Mouse (Mus musculus) induced T-regulatory cell, adult 2 months (primary cell): ENCODE measurements around the gene Uckl1.

Experiments
- DNase-seq: peaks from one replicate; pipeline ENCODE4 v3.0.0-alpha.2; 2012; ENCODE audit warnings: low read depth

The Uckl1 gene

GRCm38 (mm10) chr2:181584411-181584942, at the start of gene Uckl1:
TSS of gene Uckl1 (minus strand) at chr2:181584892.
- DNase-seq, result no peak

DNA sequence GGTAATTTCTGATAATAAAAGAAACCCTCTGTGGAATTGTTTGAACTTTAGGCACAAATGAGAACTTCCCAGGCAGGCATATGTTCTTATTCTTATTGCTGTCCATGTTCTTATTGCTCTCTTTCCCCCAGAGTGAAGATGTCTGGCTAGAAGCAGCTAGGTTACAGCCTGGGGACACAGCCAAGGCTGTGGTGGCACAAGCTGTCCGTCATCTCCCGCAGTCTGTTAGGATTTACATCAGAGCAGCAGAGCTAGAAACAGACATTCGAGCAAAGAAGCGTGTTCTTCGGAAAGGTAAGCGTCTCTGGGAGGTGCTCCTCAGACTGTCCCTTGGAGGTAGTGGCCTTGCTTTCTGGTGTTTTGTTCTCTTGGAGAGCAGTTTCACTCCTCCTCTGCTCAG, 47.9 kb upstream of the Uckl1 start:
- DNase-seq, result no peak

DNA sequence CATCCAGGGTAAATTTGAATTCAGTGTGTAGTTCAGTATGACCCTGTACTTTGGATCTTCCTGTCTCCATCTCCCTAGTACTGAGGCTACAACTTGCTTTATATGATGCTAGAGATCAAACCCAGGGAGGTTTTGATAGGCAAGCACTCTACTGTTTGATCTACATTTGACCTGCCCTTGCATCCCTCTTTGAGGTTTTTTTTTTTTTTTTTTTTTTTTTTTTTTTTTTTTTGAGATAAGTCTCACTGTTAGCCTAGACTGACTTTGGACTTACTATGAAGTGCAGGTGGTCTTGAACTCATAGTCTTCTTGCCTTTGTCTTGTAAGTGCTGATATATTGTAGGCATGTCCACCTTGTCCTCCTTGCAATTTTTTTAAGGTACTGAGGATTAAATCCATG, 43.8 kb upstream of the Uckl1 start:
- DNase-seq, result no peak

DNA sequence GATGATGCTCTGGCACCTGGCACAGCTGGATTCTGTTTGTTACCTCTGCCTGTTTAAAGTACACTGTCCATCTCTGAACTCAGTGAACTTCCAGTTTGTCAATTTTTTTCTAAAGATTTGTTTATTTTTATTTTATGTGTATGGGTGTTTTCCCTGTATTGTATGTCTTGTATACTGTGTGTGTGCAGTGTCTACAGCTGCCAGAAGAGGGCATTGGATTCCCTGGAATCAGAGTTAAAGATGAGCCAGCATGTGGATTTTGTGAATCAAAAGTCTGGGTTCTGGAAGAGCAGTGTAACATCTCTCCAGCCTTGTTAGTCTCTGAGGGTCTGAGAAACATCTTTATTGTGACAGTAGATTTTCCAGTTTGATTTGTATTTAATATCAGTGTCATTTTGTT, 38.7 kb upstream of the Uckl1 start:
- peak; percentile 36 for DNase-seq

DNA sequence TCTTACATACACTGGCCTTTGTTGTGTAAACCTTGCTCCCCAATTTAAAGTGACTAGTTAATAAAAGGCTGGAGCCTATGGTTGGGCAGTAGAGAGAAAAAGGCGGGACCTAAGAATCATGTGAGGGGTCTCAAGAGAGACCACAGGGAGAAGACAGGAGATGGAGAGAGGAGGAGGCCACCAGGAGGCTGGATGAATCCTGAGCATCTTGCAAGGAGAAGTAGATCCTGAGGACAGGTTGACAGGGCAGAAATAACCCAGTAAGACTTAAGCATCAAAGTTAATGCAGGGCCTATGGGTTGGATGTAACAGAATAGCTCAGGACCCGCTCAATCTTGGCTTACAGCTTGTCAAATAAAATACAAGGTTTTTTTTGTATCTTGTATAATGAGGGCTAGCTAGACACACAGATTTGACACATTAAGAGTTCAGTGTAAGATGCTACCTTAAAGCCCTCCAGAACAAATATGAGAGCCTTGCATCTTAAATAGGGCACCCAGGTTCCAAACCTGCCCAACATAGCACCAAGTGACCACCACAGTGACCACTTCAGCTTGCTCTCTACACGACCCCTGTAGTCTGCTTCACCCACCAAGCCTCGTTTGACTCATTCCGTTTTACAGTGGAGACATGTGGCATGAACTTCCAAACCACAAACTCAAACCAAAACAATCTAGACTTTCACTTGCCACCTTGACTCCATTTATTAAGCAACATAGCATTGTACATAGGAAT, 34.2 kb upstream of the Uckl1 start:
- no peak for DNase-seq

DNA sequence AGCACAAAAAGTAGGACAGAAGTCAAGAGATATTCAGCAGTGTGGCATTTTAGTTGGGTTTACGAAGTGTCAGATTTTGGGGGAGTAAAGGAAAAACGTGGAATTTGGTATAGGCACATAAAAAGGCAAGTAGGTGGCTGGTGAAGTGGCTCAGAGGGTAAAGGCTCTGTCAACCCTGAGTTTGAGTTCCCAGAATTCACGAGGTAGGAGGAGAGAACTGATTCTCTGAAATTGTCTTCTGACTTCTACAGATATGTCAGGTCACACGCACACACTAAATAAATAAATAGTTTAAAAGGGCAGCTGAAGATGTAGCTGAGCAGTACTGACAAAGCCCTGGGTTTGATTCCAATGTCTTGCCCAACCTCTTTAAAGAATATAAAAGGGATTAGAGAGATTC, 17.7 kb upstream of the Uckl1 start:
- DNase-seq, result no peak

GRCm38 (mm10) chr2:181601751-181602145, 17.1 kb upstream of the Uckl1 start:
- DNase-seq, result peak; percentile 50

DNA sequence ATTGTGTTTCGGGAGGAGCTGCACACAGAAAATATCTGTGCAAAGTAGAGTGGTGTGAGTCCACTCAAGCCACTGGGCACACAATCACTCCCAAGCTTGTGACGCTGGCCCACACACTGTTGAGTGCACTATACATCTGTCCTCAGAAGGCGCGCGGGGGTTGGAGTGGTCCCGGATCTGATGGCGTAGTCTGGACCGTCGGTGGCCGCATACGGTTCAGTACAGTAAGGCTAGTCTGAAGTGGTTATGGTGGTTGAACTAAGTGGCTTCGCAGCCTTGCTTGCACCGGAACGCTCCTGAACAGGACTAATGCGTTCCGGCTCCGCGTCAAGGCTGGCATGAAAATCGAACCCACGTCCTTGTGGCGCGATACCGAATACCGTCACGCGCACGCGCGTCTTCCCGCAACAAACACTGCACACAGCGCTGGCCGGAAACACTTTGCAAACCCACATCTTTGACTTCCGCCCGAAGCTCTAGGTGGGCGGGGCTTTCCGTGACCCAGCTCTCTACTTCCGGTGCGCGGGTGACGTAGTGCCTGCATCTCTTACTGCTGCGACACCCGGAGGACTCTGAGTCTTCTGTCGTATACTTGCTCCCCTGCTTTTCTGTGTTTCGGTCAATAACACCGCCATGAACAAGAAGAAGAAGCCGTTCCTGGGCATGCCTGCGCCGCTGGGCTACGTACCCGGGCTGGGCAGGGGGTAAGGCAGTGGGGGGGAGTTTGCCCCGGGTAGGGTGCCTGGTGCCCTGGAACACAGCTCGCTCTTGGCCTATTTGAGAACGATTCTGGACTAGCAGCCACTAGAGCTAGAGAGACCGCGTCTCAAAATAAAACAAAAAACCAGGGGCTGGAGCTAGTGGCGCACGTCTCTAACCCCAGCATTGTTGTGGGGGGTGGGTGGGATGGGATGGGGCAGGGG, 16.4 kb upstream of the Uckl1 start:
- peak; percentile 99 for DNase-seq

GRCm38 (mm10) chr2:181600226-181600758, 15.6 kb upstream of the Uckl1 start:
- peak; percentile 26 for DNase-seq

DNA sequence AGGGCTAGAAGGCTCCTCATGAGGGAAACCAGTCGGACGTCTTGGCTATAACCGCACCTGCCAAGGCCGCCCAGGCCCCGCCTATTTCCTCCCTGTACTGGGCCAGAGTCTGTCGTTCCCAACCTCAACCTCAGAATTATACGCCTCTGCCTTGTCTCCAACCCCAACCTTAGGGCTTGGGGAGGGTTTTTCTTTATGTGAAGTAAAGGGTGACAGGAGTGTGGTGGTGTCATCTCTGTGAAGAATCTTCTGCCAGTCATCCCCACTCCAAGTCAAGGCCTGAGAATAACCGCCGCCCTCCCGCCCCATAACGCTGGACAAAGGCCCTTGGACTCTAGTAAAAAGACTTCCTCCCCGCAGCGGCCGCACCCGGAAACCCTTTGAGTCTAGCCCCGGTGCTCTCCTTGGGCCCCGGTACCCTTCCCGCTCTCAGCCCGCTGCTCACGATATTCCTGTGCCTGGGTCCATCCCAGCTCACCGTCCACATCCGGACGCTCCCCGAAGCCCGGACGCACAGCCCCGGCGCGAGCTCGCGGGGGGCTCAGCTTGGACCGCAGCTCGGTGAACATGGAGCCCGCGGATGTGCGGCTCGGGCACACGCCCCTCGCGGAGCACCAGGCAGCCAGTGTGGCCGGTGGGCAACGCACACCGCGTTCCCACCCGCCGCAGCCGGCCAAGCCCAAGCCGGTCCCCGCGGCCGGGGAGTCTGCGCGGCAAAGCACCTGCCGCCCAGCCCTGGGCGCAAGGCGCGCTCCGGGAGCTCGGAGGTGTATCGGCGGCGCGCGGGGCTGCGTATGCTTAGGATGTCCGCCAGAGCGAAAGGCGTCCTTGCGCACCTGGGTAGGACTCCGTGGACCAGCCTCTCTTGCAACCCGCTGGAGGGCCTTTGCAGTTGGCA, 14.0 kb upstream of the Uckl1 start, which contains the start of gene Samd10:
Gene Samd10, minus strand, starts transcription at position 759 of the 898 bp plus-strand sequence.
- DNase-seq, result peak; percentile 82

DNA sequence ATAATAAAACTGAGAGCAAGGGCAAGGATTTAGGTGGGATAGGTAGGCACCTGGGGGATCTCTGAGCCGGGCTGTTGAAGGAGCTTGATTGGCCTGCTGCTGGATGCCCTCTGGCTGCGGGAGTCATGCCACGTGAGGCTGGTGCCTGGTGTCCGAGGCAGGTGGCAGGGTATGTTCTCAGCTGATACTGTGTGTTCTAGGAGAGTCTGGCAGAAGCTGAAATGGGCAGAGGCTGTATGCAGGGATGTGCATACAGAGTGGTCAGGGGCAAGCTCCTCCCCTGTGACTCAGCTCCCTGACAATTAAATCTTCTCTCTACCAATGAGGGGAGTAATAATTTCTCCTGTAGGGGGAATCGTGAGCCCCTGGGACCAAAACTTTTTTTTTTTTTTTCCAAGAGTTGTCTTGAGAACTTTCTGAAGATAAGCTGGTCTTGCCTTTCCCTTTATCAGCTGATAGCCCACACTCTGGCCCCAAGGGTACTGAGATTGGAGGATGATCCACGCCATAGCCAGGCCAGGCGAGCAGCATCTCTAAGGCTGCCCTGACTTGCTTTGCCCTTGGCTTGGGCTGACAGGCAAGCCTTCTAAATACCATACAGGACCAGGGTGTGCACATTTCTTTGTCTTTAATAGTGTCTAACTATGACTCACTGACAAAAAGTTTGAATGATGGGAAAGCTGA, 12.8 kb upstream of the Uckl1 start:
- DNase-seq, result peak; percentile 36

GRCm38 (mm10) chr2:181596221-181596960, 11.7 kb upstream of the Uckl1 start:
- no peak for DNase-seq

GRCm38 (mm10) chr2:181594946-181595696, 10.4 kb upstream of the Uckl1 start:
- DNase-seq, result peak; percentile 69

DNA sequence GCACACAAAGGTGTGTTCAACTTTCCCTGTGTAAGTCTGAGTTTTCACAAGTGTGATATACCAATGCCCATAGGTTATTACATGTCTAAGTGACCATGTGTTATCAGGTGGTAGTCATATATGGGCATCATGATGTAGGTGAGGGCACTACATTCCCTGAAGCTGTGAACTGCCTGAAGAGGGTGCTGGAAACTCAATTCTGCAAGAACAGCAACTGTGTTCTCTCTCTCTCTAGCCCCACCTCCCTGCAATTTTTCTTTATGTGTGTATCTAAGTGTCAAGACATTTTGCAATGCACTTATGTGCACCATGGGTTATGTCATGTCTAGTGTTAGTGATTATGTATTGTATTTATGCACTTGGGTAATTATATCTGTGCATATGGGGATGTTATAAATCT, 9.2 kb upstream of the Uckl1 start:
- DNase-seq, result peak; percentile 28

DNA sequence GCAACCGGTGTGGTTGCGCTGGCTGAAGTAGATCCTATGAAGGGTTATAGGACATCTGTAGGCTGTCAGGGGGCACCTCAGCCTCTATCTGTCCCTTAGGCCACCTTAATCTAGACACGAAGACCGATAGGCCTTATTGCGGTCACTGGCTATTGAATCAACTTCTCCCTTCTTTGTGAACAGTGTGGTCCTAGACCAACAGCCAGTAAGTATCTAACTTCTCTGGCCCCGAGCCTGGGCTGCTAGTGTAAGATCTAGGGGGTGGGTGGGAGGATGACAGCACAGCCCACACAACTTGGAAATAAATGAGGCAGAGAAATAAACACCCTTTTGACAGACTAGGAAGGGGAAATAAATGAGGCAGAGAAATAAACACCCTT, 8.3 kb upstream of the Uckl1 start:
- DNase-seq, result peak; percentile 48

DNA sequence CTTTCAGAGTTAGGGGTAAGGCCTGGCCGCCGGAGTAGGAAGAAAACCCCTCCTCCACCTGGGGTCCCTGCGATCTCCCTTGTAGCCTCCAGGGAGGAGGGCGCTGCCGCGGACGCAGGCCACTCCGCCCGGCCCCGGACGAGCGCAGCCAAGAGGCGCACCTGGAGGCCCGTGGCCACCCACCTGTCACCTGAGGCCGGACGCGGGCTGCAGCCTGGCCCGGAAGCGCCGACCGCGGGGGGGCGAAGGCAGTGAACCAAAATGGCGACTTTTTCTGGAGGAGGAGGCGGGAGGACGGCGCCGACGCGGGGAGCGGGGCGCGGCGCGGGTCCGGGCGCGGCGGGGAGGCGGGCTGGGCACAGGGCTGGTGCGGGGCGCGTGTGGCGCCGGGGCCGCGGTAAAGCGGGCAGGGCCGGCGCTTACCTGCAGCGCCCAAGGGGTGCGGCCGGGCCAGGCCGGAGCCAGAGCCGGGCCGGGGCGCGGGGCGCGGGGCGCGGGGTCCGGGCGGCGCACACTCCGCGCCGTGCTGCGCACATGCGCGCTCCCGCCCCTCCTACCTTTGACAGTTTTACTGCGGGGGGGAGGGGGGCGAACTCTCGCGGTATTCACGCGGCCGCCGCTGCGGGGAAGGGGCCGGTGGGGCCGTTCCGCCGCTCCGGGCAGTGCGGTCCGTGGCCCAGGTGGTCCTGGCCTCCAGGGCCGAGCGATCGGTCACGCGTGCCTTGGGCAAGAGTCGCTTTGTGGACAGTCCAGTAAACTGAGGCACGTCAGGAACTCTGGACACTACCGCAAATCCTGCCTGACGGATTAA, 7.7 kb upstream of the Uckl1 start, which contains the start of gene Zfp512b:
Gene Zfp512b, minus strand, starts transcription at position 573 of the 811 bp plus-strand sequence.
- DNase-seq, result peak; percentile 78

DNA sequence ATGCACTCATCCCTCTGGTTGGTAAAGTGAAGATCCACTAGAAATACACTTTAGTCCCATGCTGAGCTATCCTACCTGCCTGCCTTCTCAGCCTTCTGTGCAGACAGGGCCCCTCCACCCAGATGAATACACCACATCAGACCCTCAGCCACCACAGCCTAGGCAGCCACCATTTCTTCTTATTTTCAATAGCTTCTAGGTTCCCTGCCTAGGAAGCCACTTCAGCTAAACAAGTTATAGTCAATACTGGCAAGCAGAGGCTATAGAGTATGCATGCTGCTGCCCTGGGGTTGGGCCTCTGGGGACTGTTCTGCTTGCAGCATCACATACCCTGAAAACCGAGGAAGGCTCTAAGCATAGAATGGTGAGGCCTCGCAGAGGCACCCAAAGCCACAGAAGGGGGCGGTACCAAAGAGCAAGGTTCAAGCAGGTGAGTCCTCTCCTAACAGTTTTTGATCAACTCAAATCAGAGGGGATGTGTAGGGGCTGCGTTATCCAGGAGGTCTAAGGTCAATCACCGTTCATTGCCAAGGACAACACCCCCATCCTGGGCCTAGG, 6.9 kb upstream of the Uckl1 start, which contains the start of gene Prpf6:
Gene Prpf6, plus strand, starts transcription at position 341 of the 558 bp plus-strand sequence.
- DNase-seq, result peak; percentile 70

- no peak for DNase-seq
Measured at GRCm38 (mm10) chr2:181590471-181590870, 5.8 kb upstream of the Uckl1 start.
